Mouse (Mus musculus) thymus, adult 2 months (tissue): ENCODE results near the gene Peli2.

Source experiments
- CTCF ChIP-seq: fragments of 200-500 bp; IDR thresholded peaks from 2 replicates; pipeline ENCODE4 v1.5.1; 2012; ENCODE audit warnings: mild to moderate bottlenecking, control low read depth, low read length, moderate library complexity, borderline replicate concordance; ENCODE audit not compliant: control insufficient read depth, poor library complexity, insufficient read depth; ENCODE audit errors: extremely low read depth
- POLR2A ChIP-seq: fragments of 200-500 bp; IDR thresholded peaks from 2 replicates; pipeline ENCODE4 v1.6.1; 2012; ENCODE audit warnings: mild to moderate bottlenecking, low read length, control low read depth, moderate library complexity; ENCODE audit not compliant: control insufficient read depth, poor library complexity, insufficient read depth; ENCODE audit errors: extremely low read depth

DNA sequence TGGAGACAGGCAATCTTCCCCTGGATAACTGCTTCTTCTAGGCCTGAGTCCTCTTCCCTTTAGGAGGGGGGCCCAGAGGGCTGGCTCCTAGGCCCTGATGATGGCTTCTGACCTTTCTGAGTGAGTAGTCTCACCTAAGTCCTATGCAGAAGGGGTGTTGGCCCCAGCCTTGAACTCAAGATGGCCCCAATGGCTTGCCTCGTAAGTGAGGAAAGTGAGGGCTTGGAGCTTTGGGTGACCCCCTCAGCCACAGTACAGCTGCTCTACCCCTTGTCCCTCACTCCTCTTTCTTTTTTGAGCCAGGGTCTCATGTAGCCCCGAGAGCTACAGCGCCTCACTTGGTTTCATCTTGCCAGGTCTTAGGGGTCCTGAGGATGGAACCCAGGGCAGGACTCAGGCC lies 11.6 kb downstream of the Peli2 start:
- TF ChIP-seq CTCF (no peak), POLR2A (no peak)
